Mouse (Mus musculus) kidney, adult 2 months (tissue): ENCODE data around the gene Rad51b. TPM values are rescaled to one million over a fixed set of nuclear protein-coding genes. Genes with fewer than 3 reads are reported as not detected.
A peak's percentile ranks its signal among the peaks of the same experiment; 100 is the strongest.

Source experiments
- DNase-seq: peaks from one replicate; pipeline ENCODE4 v3.0.0; 2021
- H3K27ac ChIP-seq: fragments of 200-500 bp; 2 replicates; pipeline ENCODE4 v1.5.1; 2012; ENCODE audit warnings: low read depth, low read length, control low read depth, inconsistent platforms; ENCODE audit not compliant: insufficient read depth
- H3K27me3 ChIP-seq: fragments of 200-500 bp; replicated peaks from 2 replicates; pipeline ENCODE4 v1.6.1; 2012; ENCODE audit warnings: mild to moderate bottlenecking, moderate library complexity, low read length, inconsistent platforms; ENCODE audit not compliant: control insufficient read depth, insufficient read depth
- H3K36me3 ChIP-seq: fragments of 200-500 bp; 2 replicates; pipeline ENCODE4 v1.6.1; 2012; ENCODE audit warnings: mild to moderate bottlenecking, moderate library complexity, low read length, inconsistent platforms; ENCODE audit not compliant: control insufficient read depth, insufficient read depth
- H3K4me1 ChIP-seq: fragments of 200-500 bp; 2 replicates; pipeline ENCODE4 v1.6.1; 2011; ENCODE audit warnings: low read length; ENCODE audit not compliant: control insufficient read depth, insufficient read depth
- H3K4me3 ChIP-seq: fragments of 200-500 bp; 2 replicates; pipeline ENCODE4 v1.5.1; 2011; ENCODE audit warnings: mild to moderate bottlenecking, low read depth, low read length, control low read depth; ENCODE audit not compliant: insufficient read depth
- CTCF ChIP-seq: fragments of 200-500 bp; conservative IDR thresholded peaks from 2 replicates; pipeline ENCODE4 v1.5.1; 2011; ENCODE audit warnings: low read depth, mild to moderate bottlenecking, control low read depth, low read length, moderate library complexity, mixed read lengths; ENCODE audit not compliant: insufficient read depth, insufficient read length
- POLR2A ChIP-seq: fragments of 200-500 bp; IDR thresholded peaks from one replicate; pipeline ENCODE4 v1.6.1; 2011; ENCODE audit warnings: low read depth, low read length, control low read depth
- WGBS: fragments of 180-500 bp; shearing (Covaris S2); methylation state at CpG from one replicate; pipeline ENCODE4 v1.1.7; 2018; 5-methylcytosine and 5-hydroxymethylcytosine counted together
- polyA plus RNA-seq: library from polyadenylated mRNA; depleted of rRNA; stranded (reverse); fragments of >200 nt; gene quantifications from 2 replicates; pipeline ENCODE4 v1.2.3, GENCODE M21; 2012

Gene Rad51b
- polyA plus RNA-seq, 1 experiment: 0.14 TPM

GRCm38 (mm10) chr12:79762570-79763275 is 465.6 kb downstream of the Rad51b start:
- 66% methylated on average over 7 of the region's 7 CpGs for WGBS
- H3K36me3 ChIP-seq: no peaks in the 10 kb centered on the region
- no peaks in the 10 kb centered on the region for H3K27me3 ChIP-seq
- no peak overlapping the region for H3K4me3 ChIP-seq
- peak overlapping the region; percentile 5; the same call in 1 of the 2 replicates for H3K27ac ChIP-seq
- no peak for TF ChIP-seq POLR2A
- no peak for TF ChIP-seq CTCF
- no peak for DNase-seq
- peaks cover 15% of the 10 kb centered on the region for H3K4me1 ChIP-seq

- Histone ChIP-seq H3K36me3 (no peaks in the 10 kb centered on the region), H3K4me1 (peaks cover 4% of the 10 kb centered on the region), H3K4me3 (no peak overlapping the region), H3K27me3 (no peaks in the 10 kb centered on the region), H3K27ac (no peak overlapping the region)
- peak; percentile 71 for DNase-seq
- WGBS: 72% methylated on average over 6 of the region's 6 CpGs
- TF ChIP-seq CTCF (no peak), POLR2A (no peak)
Measured at GRCm38 (mm10) chr12:79766116-79766515, 469.0 kb downstream of the Rad51b start.

GRCm38 (mm10) chr12:79768741-79769322 is 471.8 kb downstream of the Rad51b start:
- H3K4me1 ChIP-seq: peaks cover 3% of the 10 kb centered on the region; the same call in 1 of the 2 replicates
- no peaks in the 10 kb centered on the region for H3K36me3 ChIP-seq
- DNase-seq: no peak
- no peak overlapping the region for H3K27ac ChIP-seq
- H3K4me3 ChIP-seq: no peak overlapping the region
- 97% methylated on average over 7 of the region's 7 CpGs for WGBS
- no peaks in the 10 kb centered on the region for H3K27me3 ChIP-seq
- TF ChIP-seq CTCF: no peak
- no peak for TF ChIP-seq POLR2A

- no peaks in the 10 kb centered on the region for H3K36me3 ChIP-seq
- WGBS: 97% methylated on average over 9 of the region's 9 CpGs
- DNase-seq: no peak
Measured at GRCm38 (mm10) chr12:79769763-79770162, 472.7 kb downstream of the Rad51b start.

GRCm38 (mm10) chr12:79771194-79771593 is 474.1 kb downstream of the Rad51b start:
- Histone ChIP-seq H3K4me1 (peaks cover 3% of the 10 kb centered on the region; the same call in 1 of the 2 replicates), H3K4me3 (no peak overlapping the region), H3K36me3 (no peaks in the 10 kb centered on the region), H3K27me3 (no peaks in the 10 kb centered on the region), H3K27ac (no peak overlapping the region)
- no peak for TF ChIP-seq POLR2A
- no peak for TF ChIP-seq CTCF
- no peak for DNase-seq
- WGBS: 96% methylated on average over 4 of the region's 4 CpGs

More at GRCm38 (mm10) chr12:79769763-79770162, 472.7 kb downstream of the Rad51b start:
- Histone ChIP-seq H3K27ac (no peak overlapping the region), H3K27me3 (no peaks in the 10 kb centered on the region), H3K4me3 (no peak overlapping the region), H3K4me1 (peaks cover 3% of the 10 kb centered on the region; the same call in 1 of the 2 replicates)
- TF ChIP-seq POLR2A (no peak), CTCF (no peak)

- WGBS: 97% methylated on average over 3 of the region's 3 CpGs
- H3K36me3 ChIP-seq: no peaks in the 10 kb centered on the region
- H3K4me3 ChIP-seq: no peak overlapping the region
- no peak for TF ChIP-seq POLR2A
- TF ChIP-seq CTCF: no peak
- no peak overlapping the region for H3K27ac ChIP-seq
- peaks cover 3% of the 10 kb centered on the region; the same call in 1 of the 2 replicates for H3K4me1 ChIP-seq
- no peaks in the 10 kb centered on the region for H3K27me3 ChIP-seq
- DNase-seq: no peak
Measured at GRCm38 (mm10) chr12:79771741-79772140, 474.7 kb downstream of the Rad51b start.

- H3K27me3 ChIP-seq: no peaks in the 10 kb centered on the region
- H3K4me1 ChIP-seq: peaks cover 3% of the 10 kb centered on the region; the same call in 1 of the 2 replicates
- no peaks in the 10 kb centered on the region for H3K36me3 ChIP-seq
- TF ChIP-seq CTCF: no peak
- no peak for TF ChIP-seq POLR2A
- no peak overlapping the region for H3K27ac ChIP-seq
- 59% methylated on average over 4 of the region's 4 CpGs for WGBS
- H3K4me3 ChIP-seq: no peak overlapping the region
- peak; percentile 72 for DNase-seq
Measured at GRCm38 (mm10) chr12:79773246-79773645, 476.2 kb downstream of the Rad51b start.
